Mouse (Mus musculus) frontal cortex, postnatal 14 days (tissue): Measurements from ENCODE around the gene Omt2b.
"Not testable (repeated sequence)": the region's sequence is repeated elsewhere in the genome, so short reads cannot be mapped to it uniquely, and the experiment has no call there.

Experiments used
- DNase-seq, 2 experiments: peaks; one replicate each; pipeline ENCODE4 v3.0.0; 2022; ENCODE audit warnings: low spot score in 2 of 2

Gene Omt2b

DNA sequence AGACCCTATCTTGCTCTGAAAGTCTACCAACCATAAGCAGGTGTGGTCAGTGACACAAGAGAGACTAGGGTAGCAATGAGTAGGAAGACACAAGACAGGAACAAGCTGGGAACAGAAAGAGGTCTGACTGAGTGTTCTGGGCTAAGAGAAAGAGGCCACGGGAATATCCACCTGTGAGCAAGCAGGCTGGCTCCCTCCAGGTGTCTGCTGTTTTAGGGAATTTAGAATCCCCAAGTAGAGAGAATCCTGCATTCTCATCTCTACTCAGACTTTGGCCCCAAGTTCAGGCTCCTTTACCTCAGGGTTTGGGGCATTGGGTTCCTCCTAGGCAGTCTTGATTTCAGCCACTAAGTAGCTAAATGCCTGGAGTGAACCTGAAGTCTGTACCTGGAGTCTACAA lies at the start of gene Omt2b:
Gene Omt2b, plus strand, starts transcription at position 301 of the 400 bp plus-strand sequence.
- not testable (repeated sequence) for DNase-seq

DNA sequence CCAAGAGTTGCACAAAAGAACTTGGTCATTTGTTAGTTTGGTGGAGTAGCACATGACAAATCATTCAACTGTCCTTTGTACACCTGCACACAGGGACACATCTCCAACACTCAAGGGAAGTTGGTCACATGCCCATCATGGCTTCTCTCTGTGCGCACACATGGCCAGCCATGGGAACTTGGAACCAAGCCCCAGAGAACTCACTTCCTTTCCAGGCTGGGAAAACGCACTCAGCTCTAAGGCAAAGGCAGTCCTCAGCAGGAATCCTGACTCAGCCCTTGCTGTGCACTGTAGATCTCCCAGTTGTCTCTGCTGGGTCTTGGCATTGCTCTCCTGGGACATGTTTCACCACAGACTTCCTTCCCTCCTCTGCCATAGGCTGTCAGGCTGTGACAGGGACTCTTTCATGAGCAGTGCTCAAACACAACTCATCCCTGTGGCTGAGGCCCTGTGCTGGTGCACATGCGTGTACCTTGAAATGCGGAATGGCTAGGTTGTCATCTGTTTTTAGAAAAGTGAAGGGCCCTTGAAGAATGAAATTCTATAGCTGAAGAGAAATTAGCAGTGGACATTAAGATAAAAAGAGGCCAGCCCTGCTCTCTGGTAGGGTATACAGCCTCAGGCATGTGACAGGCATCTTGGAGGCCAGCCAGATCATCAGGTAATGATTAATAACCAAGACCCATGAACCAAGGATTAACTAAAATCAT lies 45.2 kb upstream of the Omt2b start:
- DNase-seq = not testable (repeated sequence)

DNA sequence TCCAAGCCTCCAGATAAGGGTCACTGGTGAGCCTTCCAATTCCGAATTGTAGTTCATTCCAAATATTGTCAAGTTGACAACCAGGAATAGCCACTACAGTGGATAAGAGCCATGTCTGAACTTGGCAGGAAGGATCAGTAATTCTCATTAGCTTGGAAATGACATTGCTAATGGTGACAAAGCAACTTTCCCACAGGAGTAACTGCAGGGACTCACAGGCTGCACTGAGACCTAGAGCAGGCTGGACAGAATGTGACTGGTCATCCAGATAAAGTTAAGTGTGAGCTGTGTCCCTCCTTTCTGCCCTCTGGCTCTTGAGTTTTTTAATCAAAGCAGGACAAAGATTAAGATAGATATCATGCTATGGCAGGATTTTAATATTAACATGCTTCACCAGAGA lies 38.3 kb upstream of the Omt2b start:
- DNase-seq = not testable (repeated sequence)

DNA sequence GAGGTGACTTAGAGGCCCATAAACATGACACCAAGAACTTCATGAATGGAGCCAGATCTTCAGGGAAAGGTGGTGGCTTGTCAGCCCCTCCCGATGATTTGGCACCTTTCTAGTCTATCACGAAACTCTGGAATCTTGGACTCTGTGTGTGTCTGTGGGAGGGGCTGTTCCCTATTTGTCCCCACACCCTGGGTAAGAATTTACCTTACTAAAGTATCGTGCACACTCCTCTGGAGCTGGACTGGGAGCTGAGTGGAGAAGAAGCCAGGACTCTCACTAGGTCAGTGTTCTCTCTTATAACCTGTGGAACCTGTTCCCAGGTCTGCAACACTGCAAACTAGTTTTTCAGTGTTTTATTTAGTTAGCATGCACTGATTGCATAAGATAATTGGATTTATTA lies 37.7 kb upstream of the Omt2b start, which contains the start of gene Gm10639:
Gene Gm10639, plus strand, starts transcription at position 201 of the 400 bp plus-strand sequence.
- DNase-seq = not testable (repeated sequence)

DNA sequence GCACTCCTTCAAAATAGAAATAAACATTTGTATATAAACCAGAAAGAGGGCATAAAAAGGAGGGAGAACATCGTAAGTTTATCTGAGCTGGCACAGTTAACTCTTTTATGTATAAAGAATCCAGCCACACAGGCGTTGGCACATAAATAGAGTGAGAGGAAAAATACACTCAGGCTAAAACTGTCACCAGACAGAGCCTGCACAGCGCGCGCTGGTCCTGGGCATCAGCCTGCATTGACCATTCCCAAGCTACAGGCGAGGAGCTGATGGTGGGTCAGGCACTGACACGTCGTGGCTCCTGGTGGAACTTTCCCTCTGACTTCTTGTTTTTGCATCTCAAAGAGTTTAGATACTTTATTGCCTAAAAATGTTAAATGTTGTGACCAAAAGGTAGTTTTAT lies 34.9 kb upstream of the Omt2b start:
- DNase-seq = not testable (repeated sequence)

DNA sequence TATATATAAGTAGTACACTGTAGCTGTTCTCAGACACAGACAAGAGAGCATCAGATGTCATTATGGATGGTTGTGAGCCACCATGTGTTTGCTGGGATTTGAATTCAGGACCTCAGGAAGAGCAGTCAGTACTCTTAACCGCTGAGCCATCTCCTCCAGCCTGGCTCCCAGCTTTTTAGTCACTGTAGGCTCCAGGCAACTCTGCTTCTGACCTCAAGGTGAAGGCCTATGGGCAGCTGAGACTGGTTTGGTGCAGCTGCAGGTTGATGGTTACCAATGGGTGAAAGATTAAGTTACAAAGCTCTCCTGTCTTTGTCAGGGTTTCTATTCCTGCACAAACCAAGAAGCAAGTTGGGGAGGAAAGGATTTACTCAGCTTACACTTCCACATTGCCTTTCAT lies 33.7 kb upstream of the Omt2b start:
- not testable (repeated sequence) for DNase-seq

DNA sequence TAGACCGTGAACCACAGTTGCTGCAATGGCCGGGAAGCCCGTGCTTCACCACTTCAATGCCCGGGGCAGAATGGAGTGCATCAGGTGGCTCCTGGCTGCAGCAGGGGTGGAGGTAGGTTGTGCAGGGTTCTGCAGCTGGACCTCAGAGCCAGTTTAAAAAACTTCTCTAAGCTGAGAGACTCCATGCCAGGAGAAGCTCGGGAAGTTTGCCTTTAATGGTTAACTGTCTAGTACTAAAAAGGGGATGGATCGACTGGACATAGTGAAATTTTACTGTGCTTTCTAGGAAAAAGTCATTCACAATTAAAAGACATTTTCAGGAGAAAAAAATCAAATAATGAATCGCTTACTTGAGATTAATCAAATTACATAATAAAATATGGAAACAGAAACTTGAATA lies 32.6 kb upstream of the Omt2b start:
- not testable (repeated sequence) for DNase-seq

DNA sequence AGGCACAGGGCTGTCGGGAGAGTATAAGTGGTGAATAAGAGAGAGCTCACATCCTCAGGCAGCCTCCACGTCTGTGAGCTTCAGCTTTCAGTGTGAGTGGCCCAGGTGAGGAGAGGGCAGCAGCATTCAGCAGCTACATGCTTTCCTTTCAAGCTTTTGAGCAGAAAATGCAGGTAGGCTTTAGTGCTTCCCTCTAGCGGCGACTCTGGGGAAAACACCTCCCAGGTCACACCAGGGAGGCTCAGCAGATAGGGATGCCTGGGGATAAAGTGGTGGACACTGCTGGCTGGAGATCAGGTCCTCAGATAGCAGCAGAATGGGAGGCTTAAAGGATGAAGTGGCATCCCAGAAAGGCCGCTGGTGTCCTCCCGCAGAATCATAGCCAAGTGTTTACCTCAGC lies 31.3 kb upstream of the Omt2b start:
- peak in 1 of 2 experiments; percentile 8 for DNase-seq

DNA sequence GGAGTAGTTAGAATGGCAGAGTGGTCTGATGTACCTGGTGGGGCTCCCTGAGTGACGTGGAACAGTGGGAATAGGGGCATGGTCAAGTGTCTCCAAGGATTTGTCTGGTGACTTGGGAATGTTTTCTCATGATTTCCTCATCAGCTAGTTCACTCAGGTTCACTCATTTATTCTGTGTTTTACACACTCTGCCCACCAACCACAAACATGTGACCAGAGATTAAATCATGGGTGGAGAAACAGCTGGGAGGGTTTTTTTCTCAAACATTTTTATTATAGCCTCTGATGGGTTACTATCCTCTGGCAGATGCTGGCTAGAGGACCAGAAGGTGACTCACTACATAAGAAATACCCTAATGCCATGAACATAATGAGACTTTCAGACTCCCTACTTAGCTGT lies 29.2 kb upstream of the Omt2b start:
- DNase-seq = no peak

DNA sequence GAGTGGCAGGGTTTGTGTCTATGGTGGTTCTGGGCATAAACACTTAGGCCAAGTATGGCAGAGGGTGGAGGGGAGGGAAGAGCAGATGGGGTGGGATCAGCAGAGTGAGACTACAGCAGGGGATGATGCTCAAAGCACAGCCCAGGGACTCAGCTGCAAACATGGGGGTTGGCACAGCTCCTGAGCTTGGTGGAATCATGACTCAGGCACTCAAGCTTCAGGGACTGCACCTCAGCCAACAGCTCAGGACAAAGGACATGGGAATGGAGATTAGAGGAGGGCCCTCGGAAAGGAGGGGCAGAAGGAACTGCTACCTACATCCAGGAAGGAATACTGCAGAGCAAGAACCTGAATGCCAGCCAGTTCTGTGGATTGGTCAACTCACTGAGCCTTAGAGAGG lies 28.2 kb upstream of the Omt2b start:
- not testable (repeated sequence) for DNase-seq

DNA sequence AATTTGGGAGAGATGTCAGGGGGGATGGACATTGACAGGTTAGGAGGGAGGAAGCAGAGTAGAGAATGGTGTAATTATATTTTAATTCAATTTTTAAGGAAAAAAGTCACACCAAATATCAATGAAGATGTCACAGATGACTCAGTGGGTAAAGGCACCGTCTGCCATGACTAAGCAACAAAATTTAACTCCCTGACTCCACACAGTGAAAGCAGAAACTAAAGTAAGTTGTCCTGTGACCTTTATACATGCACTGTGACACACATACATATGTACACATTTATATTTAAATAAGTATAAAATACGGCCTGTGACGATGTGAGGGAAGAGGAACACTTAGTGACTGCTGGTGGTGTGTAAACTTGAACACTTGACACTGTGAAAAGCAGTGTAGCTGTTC lies 19.3 kb upstream of the Omt2b start:
- not testable (repeated sequence) for DNase-seq

DNA sequence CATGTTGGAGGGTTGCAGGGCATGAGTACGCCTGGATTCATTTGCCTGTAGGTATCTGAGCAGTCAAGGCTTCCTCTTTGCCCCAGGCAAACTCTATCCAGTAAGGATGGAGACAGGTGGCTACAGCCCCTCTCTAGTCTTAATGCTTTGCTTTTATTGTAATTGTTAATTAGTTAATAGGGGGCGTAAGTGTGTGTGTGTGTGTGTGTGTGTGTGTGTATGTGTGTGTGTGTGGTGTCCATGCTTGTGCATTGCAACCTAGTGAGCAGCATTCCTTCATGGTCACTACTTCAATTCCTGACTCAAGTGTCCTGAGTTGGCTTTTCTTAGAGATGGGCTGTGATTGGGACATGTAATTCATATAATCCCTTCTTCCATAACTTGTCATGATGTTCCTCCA lies 12.7 kb upstream of the Omt2b start, which contains the start of gene Omt2a:
Gene Omt2a, minus strand, starts transcription at position 101 of the 400 bp plus-strand sequence.
- no peak for DNase-seq

DNA sequence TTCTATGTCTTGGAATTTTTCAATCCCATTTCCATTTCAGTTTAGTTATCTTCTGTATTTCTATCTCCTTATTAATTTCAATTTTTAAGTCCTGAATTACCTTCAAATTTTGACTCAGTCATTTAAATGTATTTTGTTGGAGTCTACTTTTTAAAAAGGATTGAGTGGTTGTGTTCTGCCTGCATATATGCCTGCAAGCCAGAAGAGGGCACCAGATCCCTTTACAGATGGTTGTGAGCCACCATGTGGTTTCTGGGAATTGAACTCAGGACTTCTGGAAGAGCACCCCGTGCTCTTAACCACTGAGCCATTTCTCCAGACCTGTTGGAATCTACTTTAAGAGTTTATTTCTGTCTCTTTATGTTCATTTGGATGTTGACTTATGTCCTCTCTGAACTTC lies 7.9 kb upstream of the Omt2b start:
- DNase-seq = no peak

DNA sequence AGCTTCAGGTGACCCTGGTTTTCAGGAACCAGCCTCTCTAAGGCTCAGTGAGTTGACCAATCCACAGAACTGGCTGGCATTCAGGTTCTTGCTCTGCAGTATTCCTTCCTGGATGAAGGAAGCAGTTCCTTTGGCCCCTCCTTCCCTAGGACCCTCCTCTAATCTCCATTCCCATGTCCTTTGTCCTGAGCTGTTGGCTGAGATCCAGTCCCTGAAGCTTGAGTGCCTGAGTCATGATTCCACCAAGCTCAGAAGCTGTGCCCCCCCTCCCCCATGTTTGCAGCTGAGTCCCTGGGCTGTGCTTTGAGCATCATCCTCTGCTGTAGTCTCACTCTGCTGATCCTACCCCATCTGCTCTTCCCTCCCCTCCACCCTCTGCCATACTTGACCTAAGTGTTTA lies 9.7 kb downstream of the Omt2b start:
- DNase-seq = not testable (repeated sequence)

DNA sequence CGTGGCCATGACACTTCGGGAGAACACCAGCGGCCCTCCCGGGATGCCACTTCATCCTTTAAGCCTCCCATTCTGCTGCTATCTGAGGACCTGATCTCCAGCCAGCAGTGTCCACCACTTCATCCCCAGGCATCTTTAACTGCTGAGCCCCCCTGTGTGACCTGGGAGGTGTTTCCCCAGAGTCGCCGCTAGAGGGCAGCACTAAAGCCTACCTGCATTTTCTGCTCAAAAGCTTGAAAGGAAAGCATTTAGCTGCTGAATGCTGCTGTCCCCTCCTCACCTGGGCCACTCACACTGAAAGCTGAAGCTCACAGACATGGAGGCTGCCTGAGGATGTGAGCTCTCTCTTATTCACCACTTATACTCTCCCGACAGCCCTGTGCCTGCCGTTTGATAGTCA lies 12.9 kb downstream of the Omt2b start:
- DNase-seq = peak in 1 of 2 experiments; percentile 10

DNA sequence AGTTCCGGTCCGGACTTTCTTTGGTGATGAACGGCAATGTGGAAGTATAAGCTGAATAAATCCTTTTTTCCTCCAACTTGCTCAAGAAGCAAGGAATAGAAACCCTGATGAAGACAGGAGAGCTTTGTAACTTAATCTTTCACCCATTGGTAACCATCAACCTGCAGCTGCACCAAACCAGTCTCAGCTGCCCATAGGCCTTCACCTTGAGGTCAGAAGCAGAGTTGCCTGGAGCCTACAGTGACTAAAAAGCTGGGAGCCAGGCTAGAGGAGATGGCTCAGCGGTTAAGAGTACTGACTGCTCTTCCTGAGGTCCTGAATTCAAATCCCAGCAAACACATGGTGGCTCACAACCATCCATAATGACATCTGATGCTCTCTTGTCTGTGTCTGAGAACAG lies 15.1 kb downstream of the Omt2b start:
- not testable (repeated sequence) for DNase-seq

DNA sequence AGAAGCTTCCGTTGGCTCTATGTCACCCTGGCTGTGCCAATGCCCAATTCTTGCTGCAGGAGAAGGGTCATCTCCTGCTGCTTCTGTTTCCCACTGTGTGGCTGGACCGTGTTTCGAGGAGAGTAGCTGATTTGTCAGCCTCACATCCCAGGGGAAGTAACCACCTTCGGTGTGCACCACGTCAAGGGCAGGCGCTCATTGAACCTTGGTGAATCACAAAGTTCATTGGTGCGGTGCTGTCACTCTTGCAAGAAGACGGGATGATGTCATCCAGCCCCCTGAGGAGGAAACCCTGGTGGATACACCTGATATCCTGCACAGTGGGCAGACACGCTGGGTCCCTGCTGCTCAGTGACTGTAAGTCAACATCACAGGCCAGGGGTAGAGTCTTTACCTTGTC lies 15.7 kb downstream of the Omt2b start:
- DNase-seq = not testable (repeated sequence)

DNA sequence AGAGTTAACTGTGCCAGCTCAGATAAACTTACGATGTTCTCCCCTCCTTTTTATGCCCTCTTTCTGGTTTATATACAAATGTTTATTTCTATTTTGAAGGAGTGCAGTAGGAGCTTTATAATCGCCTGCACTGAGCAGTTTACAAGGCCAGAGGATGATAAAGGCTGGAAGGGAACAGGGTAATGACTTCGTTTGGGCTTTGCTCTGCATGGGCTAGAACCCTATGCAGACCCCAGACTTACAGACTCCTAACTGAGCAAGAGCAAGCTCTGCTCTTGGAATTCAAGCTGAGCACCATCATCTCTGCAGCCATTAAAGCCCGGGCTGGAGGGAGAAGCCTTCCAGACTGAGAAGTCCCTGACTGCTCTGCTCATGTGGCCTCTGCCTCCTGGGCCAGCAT lies 17.8 kb downstream of the Omt2b start:
- DNase-seq = not testable (repeated sequence)

DNA sequence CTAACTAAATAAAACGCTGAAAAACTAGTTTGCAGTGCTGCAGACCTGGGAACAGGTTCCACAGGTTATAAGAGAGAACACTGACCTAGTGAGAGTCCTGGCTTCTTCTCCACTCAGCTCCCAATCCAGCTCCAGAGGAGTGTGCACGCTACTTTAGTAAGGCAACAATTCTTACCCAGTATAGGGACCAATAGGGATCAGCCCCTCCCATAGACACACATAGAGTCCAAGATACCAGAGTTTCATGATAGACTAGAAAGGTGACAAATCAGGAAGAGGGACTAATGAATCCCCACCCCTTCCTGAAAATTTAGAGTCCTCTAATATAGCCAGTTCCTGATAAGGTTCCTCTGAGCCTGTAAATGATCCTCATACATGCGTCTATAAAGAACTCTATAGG lies 19.6 kb downstream of the Omt2b start:
- DNase-seq = no peak

DNA sequence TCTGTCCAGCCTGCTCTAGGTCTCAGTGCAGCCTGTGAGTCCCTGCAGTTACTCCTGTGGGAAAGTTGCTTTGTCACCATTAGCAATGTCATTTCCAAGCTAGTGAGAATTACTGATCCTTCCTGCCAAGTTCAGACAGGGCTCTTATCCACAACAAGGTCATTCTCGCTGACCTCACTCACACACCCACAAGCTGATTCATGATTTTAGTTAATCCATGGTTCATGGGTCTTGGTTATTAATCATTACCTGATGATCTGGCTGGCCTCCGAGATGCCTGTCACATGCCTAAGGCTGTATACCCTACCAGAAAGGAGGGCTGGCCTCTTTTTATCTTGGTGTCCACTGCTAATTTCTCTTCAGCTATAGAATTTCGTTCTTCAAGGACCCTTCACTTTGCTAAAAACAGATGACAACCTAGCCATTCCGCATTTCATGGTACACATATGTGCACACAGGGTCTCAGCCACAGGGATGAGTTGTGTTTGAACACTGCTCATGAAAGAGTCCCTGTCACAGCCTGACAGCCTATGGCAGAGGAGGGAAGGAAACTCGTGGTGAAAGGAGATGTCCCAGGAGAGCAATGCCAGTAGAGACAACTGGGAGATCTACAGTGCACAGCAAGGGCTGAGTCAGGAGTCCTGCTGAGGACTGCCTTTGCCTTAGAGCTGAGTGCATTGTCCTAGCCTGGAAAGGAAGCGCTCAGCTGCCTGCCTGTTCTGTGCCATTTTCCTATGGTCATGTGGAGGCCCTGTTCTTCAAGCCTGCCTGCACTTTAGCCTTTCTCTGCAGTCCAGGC lies 21.0 kb downstream of the Omt2b start:
- DNase-seq = not testable (repeated sequence)

DNA sequence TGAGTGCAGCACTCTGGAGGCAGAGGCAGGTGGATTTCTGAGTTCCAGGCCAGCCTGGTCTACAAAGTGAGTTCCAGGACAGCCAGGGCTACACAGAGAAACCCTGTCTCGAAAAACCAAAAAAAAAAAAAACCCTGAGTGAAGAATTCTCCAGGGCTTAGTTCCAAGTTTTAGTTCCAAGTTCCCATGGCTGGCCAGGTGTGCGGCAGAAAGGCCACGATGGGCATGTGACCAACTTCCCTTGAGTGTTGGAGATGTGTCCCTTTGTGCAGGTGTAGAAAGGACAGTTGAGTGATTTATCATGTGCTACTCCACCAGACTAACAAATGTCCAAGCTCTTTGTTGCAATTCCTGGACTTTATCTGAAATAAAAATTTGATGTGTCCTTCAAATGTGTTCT lies 21.8 kb downstream of the Omt2b start:
- DNase-seq = not testable (repeated sequence)

DNA sequence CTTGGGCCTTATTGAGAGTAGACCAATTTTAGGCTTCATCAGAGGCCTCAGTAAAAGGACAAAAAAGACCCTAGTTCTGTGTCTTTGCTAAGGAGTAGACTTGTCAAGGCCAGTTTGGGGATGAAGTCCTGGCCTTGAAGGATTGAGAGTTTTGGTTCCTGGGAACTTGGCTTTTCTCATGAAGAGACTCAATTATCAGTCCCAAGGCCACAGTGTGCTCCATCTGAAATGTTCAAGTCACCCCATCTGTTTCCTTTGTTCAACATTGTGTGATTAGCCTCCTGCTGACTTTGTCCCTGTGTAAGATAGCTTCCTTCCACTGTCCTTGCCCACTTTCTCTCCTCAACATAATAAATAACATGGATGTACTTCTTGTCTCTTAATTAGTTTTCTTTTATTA lies 22.6 kb downstream of the Omt2b start:
- not testable (repeated sequence) for DNase-seq
